Mouse (Mus musculus): ENCODE data around the gene Mast3.

Gene Mast3

GRCm38 (mm10) chr8:70764026-70764425, 40.8 kb downstream of the Mast3 start:
- no peak for DNase-seq (ENCODE audit: extremely low read depth, insufficient read length, low spot score)

- DNase-seq (ENCODE audit: extremely low read depth, insufficient read length, low spot score), result no peak
Measured at GRCm38 (mm10) chr8:70763354-70763753, 41.5 kb downstream of the Mast3 start.

GRCm38 (mm10) chr8:70762118-70762517, 42.7 kb downstream of the Mast3 start:
- no peak for DNase-seq (ENCODE audit: extremely low read depth, insufficient read length, low spot score)

- peak; percentile 96 for DNase-seq (ENCODE audit: extremely low read depth, insufficient read length, low spot score)
Measured at GRCm38 (mm10) chr8:70760775-70761406, 44.0 kb downstream of the Mast3 start, which contains the start of gene Mpv17l2. TSS of gene Mpv17l2 (minus strand) at chr8:70760946.

GRCm38 (mm10) chr8:70760350-70760749, 44.5 kb downstream of the Mast3 start:
- no peak for DNase-seq (ENCODE audit: extremely low read depth, insufficient read length, low spot score)

GRCm38 (mm10) chr8:70758616-70759561, 46.0 kb downstream of the Mast3 start:
- peak; percentile 74 for DNase-seq (ENCODE audit: extremely low read depth, insufficient read length, low spot score)

GRCm38 (mm10) chr8:70758308-70758615, 46.6 kb downstream of the Mast3 start:
- no peak for DNase-seq (ENCODE audit: extremely low read depth, insufficient read length, low spot score)

- no peak for DNase-seq (ENCODE audit: extremely low read depth, insufficient read length, low spot score)
Measured at GRCm38 (mm10) chr8:70757523-70758307, 47.1 kb downstream of the Mast3 start.

GRCm38 (mm10) chr8:70756476-70757040, 48.3 kb downstream of the Mast3 start:
- no peak for DNase-seq (ENCODE audit: extremely low read depth, insufficient read length, low spot score)

- no peak for DNase-seq (ENCODE audit: extremely low read depth, insufficient read length, low spot score)
Measured at GRCm38 (mm10) chr8:70755661-70756475, 49.0 kb downstream of the Mast3 start.

GRCm38 (mm10) chr8:70754871-70755660, 49.8 kb downstream of the Mast3 start:
- peak; percentile 81 for DNase-seq (ENCODE audit: extremely low read depth, insufficient read length, low spot score)

GRCm38 (mm10) chr8:70754043-70754870, 50.6 kb downstream of the Mast3 start, which contains the start of gene Rab3a:
TSS of gene Rab3a (plus strand) at chr8:70754679.
- peak; percentile 96 for DNase-seq (ENCODE audit: extremely low read depth, insufficient read length, low spot score)

GRCm38 (mm10) chr8:70753151-70753550, 51.7 kb downstream of the Mast3 start:
- peak; percentile 80 for DNase-seq (ENCODE audit: extremely low read depth, insufficient read length, low spot score)

GRCm38 (mm10) chr8:70752000-70752764, 52.7 kb downstream of the Mast3 start:
- DNase-seq (ENCODE audit: extremely low read depth, insufficient read length, low spot score), result no peak

- DNase-seq (ENCODE audit: extremely low read depth, insufficient read length, low spot score), result no peak
Measured at GRCm38 (mm10) chr8:70750128-70750680, 54.6 kb downstream of the Mast3 start.

- DNase-seq (ENCODE audit: extremely low read depth, insufficient read length, low spot score), result no peak
Measured at GRCm38 (mm10) chr8:70749097-70749674, 55.7 kb downstream of the Mast3 start.

Measured in 3134 (cell line).